Mouse (Mus musculus) kidney, adult 2 months (tissue): ENCODE measurements around the gene Cplane1.

Experiments
- CTCF ChIP-seq: fragments of 200-500 bp; conservative IDR thresholded peaks from 2 replicates; pipeline ENCODE4 v1.5.1; 2011; ENCODE audit warnings: low read depth, mild to moderate bottlenecking, control low read depth, low read length, moderate library complexity, mixed read lengths; ENCODE audit not compliant: insufficient read depth, insufficient read length
- POLR2A ChIP-seq: fragments of 200-500 bp; IDR thresholded peaks from one replicate; pipeline ENCODE4 v1.6.1; 2011; ENCODE audit warnings: low read depth, low read length, control low read depth

- TF ChIP-seq POLR2A: no peak
- TF ChIP-seq CTCF: no peak
Observed at GRCm38 (mm10) chr15:8279929-8280610, 111.2 kb downstream of the Cplane1 start.
